Mouse (Mus musculus) MEL (cell line): ENCODE data around the gene Fmo9. TPM values are rescaled to one million over a fixed set of nuclear protein-coding genes. Genes with fewer than 3 reads are reported as not detected.

ENCODE experiments used
- DNase-seq: peaks from one replicate; pipeline ENCODE4 v3.0.0; 2011; ENCODE audit warnings: low read depth, low spot score
- H3K27ac ChIP-seq: 2 replicates; pipeline ENCODE4 v1.5.1; 2012; ENCODE audit warnings: low read depth, mild to moderate bottlenecking, control low read depth, low read length, moderate library complexity; ENCODE audit not compliant: control insufficient read depth
- H3K27me3 ChIP-seq, 2 experiments: fragments of 150-350 bp in 1 of 2; sonication (generic) in 1 of 2; 2 replicates each; pipeline ENCODE4 v1.6.1; 2012; ENCODE audit warnings: low read length in 2 of 2, mild to moderate bottlenecking in 2 of 2, improper control_type of control experiment in 1 of 2, moderate library complexity in 1 of 2; ENCODE audit not compliant: insufficient read depth in 2 of 2, control insufficient read depth in 1 of 2
- H3K36me3 ChIP-seq, 2 experiments: 2 replicates each; pipeline ENCODE4 v1.6.1; 2012 to 2014; ENCODE audit warnings: low read length in 2 of 2, improper control_type of control experiment in 1 of 2, inconsistent platforms in 1 of 2, mild to moderate bottlenecking in 1 of 2; ENCODE audit not compliant: insufficient read depth in 2 of 2, control insufficient read depth in 1 of 2
- H3K4me1 ChIP-seq, 2 experiments: fragments of 150-350 bp in 1 of 2; sonication (generic) in 1 of 2; 2 replicates each; pipeline ENCODE4 v1.6.1; 2012; ENCODE audit warnings: low read length in 2 of 2, improper control_type of control experiment in 1 of 2, mild to moderate bottlenecking in 1 of 2; ENCODE audit not compliant: insufficient read depth in 2 of 2, control insufficient read depth in 1 of 2
- H3K4me3 ChIP-seq, 2 experiments: fragments of 150-350 bp in 1 of 2; sonication (generic) in 1 of 2; 2 replicates each; pipeline ENCODE4 v1.5.1; 2012; ENCODE audit warnings: low read depth in 2 of 2, low read length in 2 of 2, mild to moderate bottlenecking in 2 of 2, moderate library complexity in 2 of 2, control low read depth in 1 of 2, improper control_type of control experiment in 1 of 2; ENCODE audit not compliant: control insufficient read depth in 1 of 2, insufficient read depth in 1 of 2
- H3K79me2 ChIP-seq: 2 replicates; pipeline ENCODE4 v1.6.1; 2012; ENCODE audit warnings: mild to moderate bottlenecking, low read length, moderate library complexity; ENCODE audit not compliant: control insufficient read depth, poor library complexity, insufficient read depth
- H3K9ac ChIP-seq: 2 replicates; pipeline ENCODE4 v1.6.1; 2012; ENCODE audit warnings: low read depth, mild to moderate bottlenecking, control low read depth, low read length, moderate library complexity; ENCODE audit not compliant: control insufficient read depth, poor library complexity, severe bottlenecking
- H3K9me3 ChIP-seq: fragments of 150-350 bp; sonication (generic); replicated peaks from 2 replicates; pipeline ENCODE4 v1.6.1; 2012; ENCODE audit warnings: mild to moderate bottlenecking, low read length, improper control_type of control experiment, moderate library complexity; ENCODE audit not compliant: insufficient read depth
- BHLHE40 ChIP-seq: IDR thresholded peaks from 2 replicates; pipeline ENCODE4 v1.6.1; 2012; ENCODE audit warnings: low read depth, mild to moderate bottlenecking, inconsistent platforms, low read length, improper control_type of control experiment, borderline replicate concordance
- CHD1 ChIP-seq: IDR thresholded peaks from 2 replicates; pipeline ENCODE4 v1.6.1; 2012; ENCODE audit warnings: low read depth, mild to moderate bottlenecking, inconsistent platforms, low read length, improper control_type of control experiment
- CHD2 ChIP-seq: IDR thresholded peaks from 2 replicates; pipeline ENCODE4 v1.6.1; 2011; ENCODE audit warnings: low read length, improper control_type of control experiment
- CTCF ChIP-seq, 3 experiments: IDR thresholded peaks in 2 of 3; conservative IDR thresholded peaks in 1 of 3; 2 replicates each; pipeline ENCODE4 v1.5.1; 2011 to 2012; ENCODE audit warnings: low read length in 3 of 3, low read depth in 2 of 3, mild to moderate bottlenecking in 2 of 3, improper control_type of control experiment in 1 of 3, inconsistent platforms in 1 of 3, mixed read lengths in 1 of 3, moderate library complexity in 1 of 3; ENCODE audit not compliant: control insufficient read depth in 1 of 3, insufficient read depth in 1 of 3, poor library complexity in 1 of 3, severe bottlenecking in 1 of 3
- EP300 ChIP-seq, 2 experiments: IDR thresholded peaks; 2 replicates each; pipeline ENCODE4 v1.6.1; 2011; ENCODE audit warnings: improper control_type of control experiment in 2 of 2, low read length in 2 of 2, low read depth in 1 of 2, mild to moderate bottlenecking in 1 of 2
- ETS1 ChIP-seq: IDR thresholded peaks from 2 replicates; pipeline ENCODE4 v1.6.1; 2012; ENCODE audit warnings: low read depth, mild to moderate bottlenecking, inconsistent platforms, low read length, improper control_type of control experiment, moderate library complexity
- GABPA ChIP-seq: IDR thresholded peaks from 2 replicates; pipeline ENCODE4 v1.6.1; 2012; ENCODE audit warnings: low read depth, mild to moderate bottlenecking, inconsistent platforms, low read length, improper control_type of control experiment, moderate library complexity
- JUND ChIP-seq: IDR thresholded peaks from 2 replicates; pipeline ENCODE4 v1.6.1; 2011; ENCODE audit warnings: low read depth, mild to moderate bottlenecking, improper control_type of control experiment, low read length
- MAFK ChIP-seq: IDR thresholded peaks from 2 replicates; pipeline ENCODE4 v1.6.1; 2011; ENCODE audit warnings: low read depth, mild to moderate bottlenecking, low read length, improper control_type of control experiment, borderline replicate concordance
- MAX ChIP-seq: IDR thresholded peaks from 2 replicates; pipeline ENCODE4 v1.6.1; 2011; ENCODE audit warnings: low read length, improper control_type of control experiment
- MEF2A ChIP-seq: IDR thresholded peaks from 2 replicates; pipeline ENCODE4 v1.6.1; 2014; ENCODE audit warnings: low read depth, mild to moderate bottlenecking, inconsistent platforms, low read length, improper control_type of control experiment; ENCODE audit not compliant: poor library complexity, insufficient replicate concordance, severe bottlenecking; ENCODE audit errors: extremely low read depth
- MYB ChIP-seq: IDR thresholded peaks from 2 replicates; pipeline ENCODE4 v1.6.1; 2011; ENCODE audit warnings: mild to moderate bottlenecking, low read depth, low read length, improper control_type of control experiment
- MYC ChIP-seq: IDR thresholded peaks from 2 replicates; pipeline ENCODE4 v1.6.1; 2011; ENCODE audit warnings: low read depth, mild to moderate bottlenecking, low read length, improper control_type of control experiment, moderate library complexity
- RAD21 ChIP-seq: IDR thresholded peaks from 2 replicates; pipeline ENCODE4 v1.6.1; 2011; ENCODE audit warnings: mild to moderate bottlenecking, low read depth, low read length, improper control_type of control experiment
- RCOR1 ChIP-seq: IDR thresholded peaks from 2 replicates; pipeline ENCODE4 v1.6.1; 2012; ENCODE audit warnings: low read depth, mild to moderate bottlenecking, inconsistent platforms, low read length, improper control_type of control experiment
- SIN3A ChIP-seq: IDR thresholded peaks from 2 replicates; pipeline ENCODE4 v1.6.1; 2012; ENCODE audit warnings: low read length, improper control_type of control experiment, inconsistent platforms
- SMC3 ChIP-seq: IDR thresholded peaks from 2 replicates; pipeline ENCODE4 v1.6.1; 2011; ENCODE audit warnings: low read depth, low read length, improper control_type of control experiment
- TAL1 ChIP-seq: IDR thresholded peaks from 2 replicates; pipeline ENCODE4 v1.6.1; 2012; ENCODE audit warnings: mild to moderate bottlenecking, inconsistent platforms, low read length, moderate library complexity, mixed read lengths
- TBP ChIP-seq: IDR thresholded peaks from 2 replicates; pipeline ENCODE4 v1.8.0; 2011; ENCODE audit warnings: low read depth, low read length, improper control_type of control experiment
- UBTF ChIP-seq: IDR thresholded peaks from 2 replicates; pipeline ENCODE4 v1.6.1; 2012; ENCODE audit warnings: low read depth, mild to moderate bottlenecking, inconsistent platforms, low read length, improper control_type of control experiment, moderate library complexity, borderline replicate concordance; ENCODE audit not compliant: insufficient read depth
- USF1 ChIP-seq: IDR thresholded peaks from 2 replicates; pipeline ENCODE4 v1.6.1; 2014; ENCODE audit warnings: low read depth, mild to moderate bottlenecking, inconsistent platforms, low read length, improper control_type of control experiment, moderate library complexity
- polyA plus RNA-seq, 2 experiments: library from polyadenylated mRNA; stranded (reverse) in 1 of 2; unstranded in 1 of 2; fragments of >175 nt in 1 of 2; fragments of >200 nt in 1 of 2; gene quantifications; 2 replicates each; pipeline versions ENCODE4 v1.2.1 to v1.2.4; 2012; ENCODE audit warnings: low replicate concordance in 2 of 2, low read depth in 1 of 2; ENCODE audit not compliant: insufficient read length in 2 of 2, insufficient read depth in 1 of 2, missing spikeins in 1 of 2
- total RNA-seq: library from RNA; depleted of rRNA; stranded (reverse); fragments of 300-350 nt; gene quantifications from 2 replicates; pipeline ENCODE4 v1.2.3, GENCODE M21; 2012

Gene Fmo9
- total and polyA plus RNA-seq, 3 experiments, result not detected

- DNase-seq, result peak; percentile 6
- H3K4me1 ChIP-seq, result no peaks in the 10 kb centered on the region
- H3K4me3 ChIP-seq, result no peak overlapping the region
- no peaks in the 10 kb centered on the region for H3K36me3 ChIP-seq
- no peak for TF ChIP-seq SMC3
- no peak for TF ChIP-seq EP300 (IDR thresholded peaks at IDR 0.05; ENCODE audit: low read depth in 1 of 2, low read length in 2 of 2)
- TF ChIP-seq MAFK, result no peak
- no peak for TF ChIP-seq USF1
- TF ChIP-seq MYC, result no peak
- TF ChIP-seq MYB, result no peak
- TF ChIP-seq SIN3A, result no peak
- no peak for TF ChIP-seq BHLHE40
- TF ChIP-seq CHD2, result no peak
- no peak for TF ChIP-seq UBTF
- TF ChIP-seq ETS1, result no peak
- no peak for TF ChIP-seq MAX
- TF ChIP-seq TBP, result no peak
- TF ChIP-seq TAL1, result no peak
- no peak for TF ChIP-seq JUND
- TF ChIP-seq GABPA, result no peak
- no peak for TF ChIP-seq MEF2A
- no peak for TF ChIP-seq CTCF (IDR thresholded peaks at IDR 0.05 in 2 of 3, conservative IDR thresholded peaks at IDR 0.05 in 1 of 3; ENCODE audit: control insufficient read depth in 1 of 3, insufficient read depth in 1 of 3, low read depth in 2 of 3, low read length in 3 of 3, poor library complexity in 1 of 3, severe bottlenecking in 1 of 3)
- no peak for TF ChIP-seq CHD1
- no peaks in the 10 kb centered on the region for H3K9me3 ChIP-seq
- no peak overlapping the region for H3K9ac ChIP-seq
- no peaks in the 10 kb centered on the region; a peak in 1 of 4 replicates for H3K27me3 ChIP-seq
- no peak overlapping the region for H3K27ac ChIP-seq
- H3K79me2 ChIP-seq, result no peaks in the 10 kb centered on the region
Measured at GRCm38 (mm10) chr1:166730215-166730614, 48.6 kb upstream of the Fmo9 start.

DNA sequence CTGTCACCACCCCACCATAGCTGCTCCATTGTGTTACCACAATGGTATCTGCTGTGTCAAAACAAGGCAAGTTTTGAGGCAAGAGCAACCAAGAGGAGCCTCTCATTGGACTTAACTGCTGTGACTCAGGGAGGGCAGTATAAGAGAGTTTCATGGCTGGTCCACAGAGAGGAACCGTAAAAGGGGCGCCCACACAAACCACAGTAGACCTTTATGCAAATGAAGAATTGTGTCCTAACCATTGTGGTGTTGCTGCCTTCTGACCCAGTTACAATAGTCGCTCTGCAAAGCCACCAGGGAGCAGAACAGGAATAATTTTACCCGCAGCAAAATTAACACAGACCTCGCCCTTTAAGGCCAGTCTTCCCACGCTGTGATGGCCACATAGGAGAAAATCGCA, 29.2 kb upstream of the Fmo9 start:
- TF ChIP-seq RCOR1, result no peak
- TF ChIP-seq CHD1, result no peak
- TF ChIP-seq RAD21, result no peak
- Histone ChIP-seq H3K4me3 (no peak overlapping the region), H3K4me1 (no peaks in the 10 kb centered on the region), H3K9ac (no peak overlapping the region), H3K27me3 (no peaks in the 10 kb centered on the region), H3K79me2 (no peaks in the 10 kb centered on the region), H3K9me3 (no peaks in the 10 kb centered on the region), H3K27ac (no peak overlapping the region), H3K36me3 (no peaks in the 10 kb centered on the region)
- no peak for DNase-seq
